Mouse (Mus musculus) splenic B cell, adult 2 months (primary cell): ENCODE results near the gene Uggt1.

Experiments used
- DNase-seq: peaks from one replicate; pipeline ENCODE4 v3.0.0-alpha.2; 2011; ENCODE audit warnings: low read depth, low spot score
- H3K27me3 ChIP-seq: 2 replicates; pipeline ENCODE4 v1.6.1; 2012; ENCODE audit warnings: mild to moderate bottlenecking, low read length, moderate library complexity, mixed read lengths; ENCODE audit not compliant: control insufficient read depth, poor library complexity, insufficient read depth, severe bottlenecking
- H3K36me3 ChIP-seq: 2 replicates; pipeline ENCODE4 v1.6.1; 2012; ENCODE audit warnings: mild to moderate bottlenecking, low read length, moderate library complexity, mixed read lengths; ENCODE audit not compliant: control insufficient read depth, poor library complexity, insufficient read depth, severe bottlenecking

Uggt1 gene

GRCm38 (mm10) chr1:36095423-36096272, 148.9 kb downstream of the Uggt1 start:
- no peak for DNase-seq
- Histone ChIP-seq H3K36me3 (peaks cover 3% of the 10 kb centered on the region; the same call in 1 of the 2 replicates), H3K27me3 (no peaks in the 10 kb centered on the region)

DNA sequence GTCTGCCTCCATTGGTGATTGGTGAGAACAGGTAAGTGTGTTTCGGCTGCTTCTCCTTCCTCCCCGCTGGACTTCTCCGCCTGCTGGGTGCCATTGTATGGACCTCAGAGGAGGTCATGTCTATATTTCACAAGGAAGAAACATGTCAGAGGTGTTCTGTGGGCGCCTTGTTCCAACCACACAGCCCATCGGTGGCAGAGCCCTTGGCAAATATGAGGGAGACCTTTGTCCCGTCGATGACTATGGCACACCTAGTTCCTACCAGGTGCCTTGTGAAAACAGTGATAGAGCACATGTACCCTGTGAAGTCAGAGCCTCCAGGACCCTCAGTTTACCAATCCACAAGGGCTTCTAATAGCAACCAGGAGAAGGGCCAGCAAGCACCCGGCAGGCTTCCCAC, 150.8 kb downstream of the Uggt1 start:
- Histone ChIP-seq H3K27me3 (no peaks in the 10 kb centered on the region), H3K36me3 (peaks cover 5% of the 10 kb centered on the region; the same call in 1 of the 2 replicates)
- DNase-seq: no peak

GRCm38 (mm10) chr1:36091246-36091645, 153.3 kb downstream of the Uggt1 start:
- no peak for DNase-seq
- H3K27me3 ChIP-seq: no peaks in the 10 kb centered on the region
- peaks cover 5% of the 10 kb centered on the region; the same call in 1 of the 2 replicates for H3K36me3 ChIP-seq

- Histone ChIP-seq H3K27me3 (no peaks in the 10 kb centered on the region), H3K36me3 (peaks cover 5% of the 10 kb centered on the region; the same call in 1 of the 2 replicates)
- DNase-seq: no peak
Measured at GRCm38 (mm10) chr1:36090722-36091110, 153.8 kb downstream of the Uggt1 start.
